Mouse (Mus musculus): ENCODE measurements at regions not wholly inside any gene's neighbourhood (a gene's known extent, or its start where the extent isn't known, plus 50 kb on each side); places are given as distances from the start of the nearest gene placed in this dataset.

DNA sequence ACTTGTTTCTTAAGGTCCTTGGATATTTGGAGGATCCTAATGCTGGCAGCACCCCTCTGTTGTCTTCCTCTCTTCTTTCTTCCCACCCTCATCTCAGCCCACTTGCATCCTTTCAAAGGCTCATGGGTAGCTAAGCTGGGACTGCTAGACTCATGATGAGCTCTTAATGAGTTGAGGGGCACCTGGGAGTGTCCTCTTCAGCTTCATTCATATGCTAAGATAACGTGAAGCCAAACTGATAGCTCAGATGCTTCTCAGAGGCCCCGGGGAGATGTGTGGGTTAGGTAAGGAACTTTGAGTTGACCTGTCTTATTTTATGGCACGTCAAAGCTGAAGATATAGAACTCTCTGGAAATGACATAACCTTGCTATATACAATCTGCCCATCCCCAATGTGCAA lies 139.3 kb downstream of the Dact1 start:
- DNase-seq, result no peak
- H3K4me3 ChIP-seq (ENCODE audit: control insufficient read depth, insufficient read depth, low read length), result no peak overlapping the region
- no peaks in the 10 kb centered on the region for H3K4me1 ChIP-seq (replicated peaks; ENCODE audit: control insufficient read depth, insufficient read depth, low read length)
- no peaks in the 10 kb centered on the region for H3K27me3 ChIP-seq (ENCODE audit: control insufficient read depth, insufficient read depth, low read length)
- TF ChIP-seq CTCF (IDR thresholded peaks at IDR 0.05; ENCODE audit: borderline replicate concordance, control insufficient read depth, extremely low read depth, insufficient read depth, low read length, poor library complexity), result no peak
- TF ChIP-seq POLR2A (IDR thresholded peaks at IDR 0.05; ENCODE audit: control insufficient read depth, extremely low read depth, insufficient read depth, low read length, poor library complexity), result no peak
- no peaks in the 10 kb centered on the region for H3K36me3 ChIP-seq (ENCODE audit: control insufficient read depth, insufficient read depth, low read length)
- 87% methylated on average over 3 of the region's 3 CpGs for WGBS
- no peak overlapping the region for H3K27ac ChIP-seq (ENCODE audit: control insufficient read depth, insufficient read depth, low read length)

- Histone ChIP-seq H3K27ac (ENCODE audit: control insufficient read depth, insufficient read depth, low read length) (no peak overlapping the region), H3K36me3 (ENCODE audit: control insufficient read depth, insufficient read depth, low read length) (no peaks in the 10 kb centered on the region), H3K4me3 (ENCODE audit: control insufficient read depth, insufficient read depth, low read length) (no peak overlapping the region), H3K4me1 (replicated peaks; ENCODE audit: control insufficient read depth, insufficient read depth, low read length) (no peaks in the 10 kb centered on the region), H3K27me3 (ENCODE audit: control insufficient read depth, insufficient read depth, low read length) (no peaks in the 10 kb centered on the region)
- WGBS, result 88% methylated on average over 4 of the region's 4 CpGs
- no peak for TF ChIP-seq CTCF (IDR thresholded peaks at IDR 0.05; ENCODE audit: borderline replicate concordance, control insufficient read depth, extremely low read depth, insufficient read depth, low read length, poor library complexity)
- no peak for TF ChIP-seq POLR2A (IDR thresholded peaks at IDR 0.05; ENCODE audit: control insufficient read depth, extremely low read depth, insufficient read depth, low read length, poor library complexity)
- DNase-seq, result no peak
These were observed 140.4 kb downstream of the Dact1 start for GRCm38 (mm10) chr12:71450128-71450527.

DNA sequence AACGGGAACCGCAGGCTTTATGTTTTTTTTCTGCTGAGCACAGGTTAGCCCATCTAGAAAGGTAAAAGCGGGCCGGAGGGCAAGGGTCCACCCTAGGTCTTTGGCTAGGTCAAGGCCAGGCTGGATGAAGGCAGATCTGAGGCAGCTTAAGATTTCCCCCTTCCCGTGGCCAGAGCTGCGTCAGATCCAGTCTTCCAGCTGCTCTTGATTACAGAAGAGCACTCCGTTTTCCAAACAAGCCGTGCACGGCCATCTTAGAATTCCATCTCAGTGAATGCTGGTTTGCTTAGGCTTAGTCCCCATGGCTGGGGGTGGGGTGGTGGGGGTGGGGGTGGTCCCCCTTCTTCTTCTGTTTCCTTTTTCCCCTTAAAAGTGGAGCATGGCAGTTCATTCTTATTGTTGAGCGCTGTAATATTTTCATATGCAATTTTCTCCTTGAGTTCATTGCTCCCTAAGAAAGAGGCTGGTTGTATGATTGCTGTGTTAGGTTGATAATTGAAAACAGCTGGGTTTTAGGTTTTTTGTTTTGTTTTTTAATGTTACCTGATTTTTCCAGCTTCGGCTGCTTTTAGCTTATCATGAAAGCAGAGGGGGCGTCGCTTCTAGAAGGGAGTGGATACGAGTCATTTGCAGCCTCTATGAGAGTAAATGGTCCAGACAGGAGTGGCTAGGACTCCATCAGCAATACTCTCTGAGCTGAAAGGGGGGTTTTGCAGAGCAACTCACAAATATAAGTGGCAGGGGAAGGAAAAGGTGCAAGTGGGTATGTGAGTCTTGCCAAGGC lies 141.2 kb downstream of the Dact1 start:
- Histone ChIP-seq H3K27me3 (ENCODE audit: control insufficient read depth, insufficient read depth, low read length) (no peaks in the 10 kb centered on the region), H3K4me3 (ENCODE audit: control insufficient read depth, insufficient read depth, low read length) (no peak overlapping the region), H3K36me3 (ENCODE audit: control insufficient read depth, insufficient read depth, low read length) (no peaks in the 10 kb centered on the region), H3K27ac (ENCODE audit: control insufficient read depth, insufficient read depth, low read length) (no peak overlapping the region), H3K4me1 (replicated peaks; ENCODE audit: control insufficient read depth, insufficient read depth, low read length) (no peaks in the 10 kb centered on the region)
- WGBS, result 91% methylated on average over 14 of the region's 14 CpGs
- DNase-seq, result no peak
- TF ChIP-seq POLR2A (IDR thresholded peaks at IDR 0.05; ENCODE audit: control insufficient read depth, extremely low read depth, insufficient read depth, low read length, poor library complexity), result no peak
- TF ChIP-seq CTCF (IDR thresholded peaks at IDR 0.05; ENCODE audit: borderline replicate concordance, control insufficient read depth, extremely low read depth, insufficient read depth, low read length, poor library complexity), result no peak

DNA sequence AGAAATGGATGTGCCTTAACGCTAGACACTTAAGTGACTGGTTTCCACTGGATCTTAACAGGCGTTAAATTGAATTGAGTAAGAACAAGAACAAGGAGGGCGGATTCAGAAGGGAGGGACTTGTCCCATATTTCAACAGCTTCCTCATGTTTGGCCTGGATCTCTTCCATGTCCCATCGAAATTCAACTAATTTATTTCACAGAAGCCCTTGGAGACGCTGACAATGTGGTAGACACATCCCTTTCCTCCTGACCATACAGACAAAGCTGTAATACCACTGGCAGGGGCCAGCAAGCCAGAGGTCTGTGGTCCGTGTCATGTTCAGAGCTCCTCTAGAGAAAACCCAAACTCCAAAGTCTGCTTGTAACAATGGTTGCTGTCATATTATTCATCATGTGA lies 147.2 kb downstream of the Dact1 start:
- no peaks in the 10 kb centered on the region for H3K27me3 ChIP-seq (ENCODE audit: control insufficient read depth, insufficient read depth, low read length)
- DNase-seq, result no peak
- no peaks in the 10 kb centered on the region for H3K4me1 ChIP-seq (replicated peaks; ENCODE audit: control insufficient read depth, insufficient read depth, low read length)
- TF ChIP-seq CTCF (IDR thresholded peaks at IDR 0.05; ENCODE audit: borderline replicate concordance, control insufficient read depth, extremely low read depth, insufficient read depth, low read length, poor library complexity) (no peak), POLR2A (IDR thresholded peaks at IDR 0.05; ENCODE audit: control insufficient read depth, extremely low read depth, insufficient read depth, low read length, poor library complexity) (no peak)
- no peaks in the 10 kb centered on the region for H3K36me3 ChIP-seq (ENCODE audit: control insufficient read depth, insufficient read depth, low read length)
- WGBS, result 90% methylated on average over 6 of the region's 6 CpGs
- H3K4me3 ChIP-seq (ENCODE audit: control insufficient read depth, insufficient read depth, low read length), result no peak overlapping the region
- H3K27ac ChIP-seq (ENCODE audit: control insufficient read depth, insufficient read depth, low read length), result no peak overlapping the region

GRCm38 (mm10) chr12:71458559-71459176 lies 149.0 kb downstream of the Dact1 start:
- Histone ChIP-seq H3K27me3 (ENCODE audit: control insufficient read depth, insufficient read depth, low read length) (no peaks in the 10 kb centered on the region), H3K27ac (ENCODE audit: control insufficient read depth, insufficient read depth, low read length) (no peak overlapping the region), H3K4me1 (replicated peaks; ENCODE audit: control insufficient read depth, insufficient read depth, low read length) (no peaks in the 10 kb centered on the region), H3K4me3 (ENCODE audit: control insufficient read depth, insufficient read depth, low read length) (no peak overlapping the region), H3K36me3 (ENCODE audit: control insufficient read depth, insufficient read depth, low read length) (no peaks in the 10 kb centered on the region)
- WGBS, result 87% methylated on average over 12 of the region's 12 CpGs
- DNase-seq, result no peak
- TF ChIP-seq CTCF (IDR thresholded peaks at IDR 0.05; ENCODE audit: borderline replicate concordance, control insufficient read depth, extremely low read depth, insufficient read depth, low read length, poor library complexity) (no peak), POLR2A (IDR thresholded peaks at IDR 0.05; ENCODE audit: control insufficient read depth, extremely low read depth, insufficient read depth, low read length, poor library complexity) (no peak)

DNA sequence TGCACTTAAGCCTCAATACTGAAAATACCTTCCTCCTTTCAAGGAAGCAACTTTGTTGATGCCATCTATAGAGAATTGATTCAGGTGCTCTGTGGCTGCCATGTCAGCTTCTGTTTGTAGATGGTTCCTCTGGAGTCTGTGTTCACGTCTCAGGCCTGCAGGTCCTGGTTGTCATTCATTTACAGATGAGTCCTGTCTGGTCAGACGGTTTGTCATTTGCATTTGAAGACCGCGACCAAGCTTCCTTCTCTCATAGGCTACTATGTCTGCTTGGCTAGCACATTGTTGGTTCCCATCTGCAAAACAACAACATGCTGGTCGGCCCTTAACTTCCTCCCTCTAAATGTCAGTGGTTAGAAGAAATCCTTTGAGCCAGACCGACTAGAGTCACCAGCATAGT lies 151.0 kb downstream of the Dact1 start:
- 59% methylated on average over 6 of the region's 6 CpGs for WGBS
- no peak overlapping the region for H3K4me3 ChIP-seq (ENCODE audit: control insufficient read depth, insufficient read depth, low read length)
- no peaks in the 10 kb centered on the region for H3K27me3 ChIP-seq (ENCODE audit: control insufficient read depth, insufficient read depth, low read length)
- no peak for DNase-seq
- no peak overlapping the region for H3K27ac ChIP-seq (ENCODE audit: control insufficient read depth, insufficient read depth, low read length)
- H3K4me1 ChIP-seq (replicated peaks; ENCODE audit: control insufficient read depth, insufficient read depth, low read length), result no peaks in the 10 kb centered on the region
- H3K36me3 ChIP-seq (ENCODE audit: control insufficient read depth, insufficient read depth, low read length), result no peaks in the 10 kb centered on the region
- no peak for TF ChIP-seq POLR2A (IDR thresholded peaks at IDR 0.05; ENCODE audit: control insufficient read depth, extremely low read depth, insufficient read depth, low read length, poor library complexity)
- TF ChIP-seq CTCF (IDR thresholded peaks at IDR 0.05; ENCODE audit: borderline replicate concordance, control insufficient read depth, extremely low read depth, insufficient read depth, low read length, poor library complexity), result no peak
